Mouse (Mus musculus) MEL (cell line): ENCODE data around the gene Rgl1.

ENCODE experiments used
- CTCF ChIP-seq, 3 experiments: IDR thresholded peaks in 2 of 3; conservative IDR thresholded peaks in 1 of 3; 2 replicates each; pipeline ENCODE4 v1.5.1; 2011 to 2012; ENCODE audit warnings: low read length in 3 of 3, low read depth in 2 of 3, mild to moderate bottlenecking in 2 of 3, improper control_type of control experiment in 1 of 3, inconsistent platforms in 1 of 3, mixed read lengths in 1 of 3, moderate library complexity in 1 of 3; ENCODE audit not compliant: control insufficient read depth in 1 of 3, insufficient read depth in 1 of 3, poor library complexity in 1 of 3, severe bottlenecking in 1 of 3
- ZC3H11A ChIP-seq: IDR thresholded peaks from 2 replicates; pipeline ENCODE4 v1.6.1; 2012; ENCODE audit warnings: low read depth, mild to moderate bottlenecking, inconsistent platforms, low read length, improper control_type of control experiment
- ZKSCAN1 ChIP-seq: IDR thresholded peaks from 2 replicates; pipeline ENCODE4 v1.6.1; 2012; ENCODE audit warnings: low read depth, mild to moderate bottlenecking, inconsistent platforms, low read length, improper control_type of control experiment, moderate library complexity
- ZNF384 ChIP-seq: IDR thresholded peaks from 2 replicates; pipeline ENCODE4 v1.6.1; 2012; ENCODE audit warnings: low read depth, mild to moderate bottlenecking, inconsistent platforms, low read length, improper control_type of control experiment

DNA sequence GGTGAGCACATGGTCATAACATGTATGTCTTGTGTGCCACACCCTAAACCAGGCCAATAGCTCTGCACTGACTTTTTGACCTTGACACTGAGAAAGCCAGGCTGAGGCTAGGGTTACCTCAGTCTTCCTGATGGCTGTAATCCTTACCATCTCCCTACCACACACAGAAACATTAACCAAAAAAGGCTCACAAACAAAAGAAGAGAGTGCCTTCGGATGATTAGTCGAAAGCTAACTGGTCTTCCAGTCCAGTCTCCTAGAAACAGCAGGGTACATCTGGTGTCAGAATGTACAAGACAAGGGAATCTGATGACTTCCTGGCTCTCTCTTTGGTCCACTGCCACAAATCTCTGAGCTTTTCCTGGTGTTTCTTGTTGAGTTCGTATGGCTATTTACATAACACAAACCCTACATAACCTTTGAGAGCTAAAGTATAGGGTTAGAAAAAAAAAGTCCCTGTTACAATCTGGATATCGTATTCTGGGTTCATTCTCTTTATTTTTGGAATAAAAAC lies 249.0 kb downstream of the Rgl1 start:
- no peak for TF ChIP-seq CTCF (IDR thresholded peaks at IDR 0.05 in 2 of 3, conservative IDR thresholded peaks at IDR 0.05 in 1 of 3; ENCODE audit: control insufficient read depth in 1 of 3, insufficient read depth in 1 of 3, low read depth in 2 of 3, low read length in 3 of 3, poor library complexity in 1 of 3, severe bottlenecking in 1 of 3)
- TF ChIP-seq ZC3H11A = no peak
- no peak for TF ChIP-seq ZNF384
- TF ChIP-seq ZKSCAN1 = no peak
